In the genomic region with DNA sequence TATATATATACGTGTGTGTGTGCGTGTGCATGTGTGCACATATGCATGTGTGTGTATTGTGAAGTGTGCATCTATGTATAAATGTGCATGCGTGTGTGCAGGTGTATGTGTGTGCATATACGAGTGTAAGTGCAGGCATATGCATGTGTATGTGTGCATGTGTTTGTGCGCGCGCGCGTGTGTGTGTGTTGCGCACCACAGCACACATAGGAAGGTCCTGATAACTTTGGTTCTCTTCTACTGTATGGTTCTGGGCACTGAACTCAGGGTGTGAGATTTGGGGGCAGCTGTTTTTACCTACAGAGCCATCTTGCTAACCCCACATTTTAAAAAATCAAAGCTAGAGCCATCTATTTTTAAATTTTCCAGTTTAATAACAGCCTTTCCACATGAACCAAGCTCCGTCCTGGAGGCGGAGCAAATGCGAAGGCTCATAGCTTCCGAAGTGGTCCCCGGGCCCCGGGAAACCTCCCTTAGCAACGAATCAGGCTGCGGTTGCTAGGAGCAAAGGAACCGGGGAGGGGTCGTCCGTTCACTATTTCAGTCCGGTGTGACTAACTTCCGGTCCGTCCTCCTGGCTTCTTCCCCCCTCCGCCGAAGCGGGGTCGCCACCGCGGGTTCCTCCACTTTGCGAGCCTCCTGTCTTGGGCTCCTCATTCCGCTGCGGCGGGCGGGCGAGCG, we compare ENCODE assay signal across 8 mouse cellular contexts. TPM values are rescaled to one million over a fixed set of nuclear protein-coding genes. Genes with fewer than 3 reads are reported as not detected.
DNase-seq lines count a peak whose midpoint lies in the region; ATAC-seq lines count a peak whose summit lies in the region.

No protein-coding gene starts in this region.

- H3K4me3 ChIP-seq in hindbrain, embryonic 13.5 days, result peak overlapping the region; percentile 77

- peaks cover 26% of the 10 kb centered on the region for H3K36me3 ChIP-seq in hindbrain, embryonic 13.5 days

- 0 out of 2 replicates have a peak, but pooled peaks cover 3% of the 10 kb centered on the region for H3K27me3 ChIP-seq in hindbrain, embryonic 13.5 days

- H3K9ac ChIP-seq in hindbrain, embryonic 13.5 days, result peak overlapping the region; percentile 92

- peak; percentile 88 for ATAC-seq in hindbrain, embryonic 13.5 days (ENCODE audit: low FRiP score)

- DNase-seq in MN1 (ENCODE audit: low spot score), result peak; percentile 94
- peak; percentile 89 for DNase-seq in cerebellum, adult 9-10 months
- DNase-seq in frontal cortex, postnatal 14 days (ENCODE audit: low spot score in 2 of 2), result peak; percentile 88 to 91
- peak; percentile 89 to 98 for DNase-seq in layer of hippocampus, postnatal 25 days (ENCODE audit: extremely low spot score in 1 of 2, low spot score in 1 of 2)
- peak; percentile 89 for DNase-seq in lung, postnatal 25 days (ENCODE audit: low spot score)
- DNase-seq in retina, embryonic 14.5 days (ENCODE audit: low spot score), result peak; percentile 97
- peak; percentile 93 for DNase-seq in thymus, postnatal 4 days

- peaks cover 17% of the 10 kb centered on the region for H3K4me1 ChIP-seq in hindbrain, embryonic 13.5 days (replicated peaks)

- H3K4me2 ChIP-seq in hindbrain, embryonic 13.5 days, result peak overlapping the region; percentile 99

- no peaks in the 10 kb centered on the region for H3K9me3 ChIP-seq in hindbrain, embryonic 13.5 days

- 10% methylated on average over 35 of the region's 37 CpGs for WGBS in hindbrain, embryonic 13.5 days

- peak overlapping the region; percentile 86 for H3K27ac ChIP-seq in hindbrain, embryonic 13.5 days

RNA-seq across cellular contexts. Expression of a gene that starts 8.5 kb away (rescaled TPM):
- polyA plus RNA-seq in hindbrain, embryonic 13.5 days (2015; fragmentation: Nextera tagmentation; extraction: Ambion mirVana), result 83.2 and 88.7 TPM in 2 replicates
- total RNA-seq in layer of hippocampus, postnatal 25 days (2021), result 100 to 1,000 TPM; 169 to 187 TPM

RNA-seq across cellular contexts. Expression of a gene that starts 28.2 kb away (rescaled TPM):
- polyA plus RNA-seq in hindbrain, embryonic 13.5 days (2015; fragmentation: Nextera tagmentation; extraction: Ambion mirVana), result 5.4 and 6.3 TPM in 2 replicates
- total RNA-seq in layer of hippocampus, postnatal 25 days (2021), result 1 to 10 TPM; 3.8 to 4.2 TPM

RNA-seq across cellular contexts. Expression of a gene that starts 30.3 kb away (rescaled TPM):
- polyA plus RNA-seq in hindbrain, embryonic 13.5 days (2015; fragmentation: Nextera tagmentation; extraction: Ambion mirVana), result 10.4 and 11.1 TPM in 2 replicates
- total RNA-seq in layer of hippocampus, postnatal 25 days (2021), result 1 to 10 TPM; 3.4 to 3.5 TPM

RNA-seq across cellular contexts. Expression of a gene that starts 34.6 kb away (rescaled TPM):
- 16.2 and 16.8 TPM in 2 replicates for polyA plus RNA-seq in hindbrain, embryonic 13.5 days (2015; fragmentation: Nextera tagmentation; extraction: Ambion mirVana)
- total RNA-seq in layer of hippocampus, postnatal 25 days (2021), result 10 to 100 TPM; 35.5 to 40.0 TPM

RNA-seq across cellular contexts. Expression of a gene that starts 46.5 kb away (rescaled TPM):
- 1.9 and 3.2 TPM in 2 replicates for polyA plus RNA-seq in hindbrain, embryonic 13.5 days (2015; fragmentation: Nextera tagmentation; extraction: Ambion mirVana)
- total RNA-seq in layer of hippocampus, postnatal 25 days (2021), result 1 to 10 TPM; 6.1 to 6.5 TPM

Comparison
In these comparisons a context has a peak if more than half of its experiments do, and no peak if none do; other contexts are left out.
1. Peak in every context shown above with its lines: DNase-seq, ATAC-seq, H3K4me3 ChIP-seq and H3K27ac ChIP-seq.